Mouse (Mus musculus): Measurements from ENCODE around the gene Evc.

Evc gene

DNA sequence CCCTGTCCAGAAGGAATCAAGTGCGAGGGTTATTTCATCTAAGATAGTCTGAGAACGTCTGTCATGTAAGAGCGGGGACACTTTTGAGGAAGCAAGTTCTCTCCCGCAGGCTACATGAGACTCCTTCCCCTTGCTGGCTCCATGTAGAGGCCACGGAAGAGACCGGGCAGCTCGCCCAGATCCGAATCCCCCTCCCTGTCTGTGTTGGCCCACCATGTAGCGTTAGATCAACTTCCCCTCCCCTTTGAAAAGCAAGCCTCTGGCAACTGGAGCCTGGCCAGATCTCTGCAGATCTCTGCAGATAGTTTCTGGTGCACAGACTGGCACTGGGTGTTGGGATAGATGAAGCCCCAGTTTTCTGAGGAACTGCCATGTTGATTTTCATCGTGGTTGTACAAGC lies 40.0 kb downstream of the Evc start:
- no peak for DNase-seq

DNA sequence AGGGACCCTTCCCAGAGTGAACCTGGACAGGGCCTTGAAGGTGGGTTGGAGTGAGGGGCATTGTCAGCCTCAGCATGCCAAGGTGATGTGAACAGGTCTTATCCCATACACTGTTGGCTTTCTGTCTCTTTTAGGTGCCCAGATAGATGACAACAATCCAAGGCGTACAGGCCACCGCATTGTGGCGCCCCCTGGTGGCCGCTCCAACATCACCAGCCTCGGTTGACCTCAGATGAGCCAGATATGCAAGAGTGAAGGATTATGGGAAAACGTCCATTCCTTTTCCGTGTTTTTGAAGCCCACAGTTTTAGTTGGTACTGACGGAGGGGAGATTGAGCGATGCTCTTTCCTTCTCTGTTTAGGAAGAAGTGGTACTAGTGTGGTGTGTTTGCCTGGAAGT lies 45.7 kb downstream of the Evc start:
- DNase-seq, result peak; percentile 13 to 19

DNA sequence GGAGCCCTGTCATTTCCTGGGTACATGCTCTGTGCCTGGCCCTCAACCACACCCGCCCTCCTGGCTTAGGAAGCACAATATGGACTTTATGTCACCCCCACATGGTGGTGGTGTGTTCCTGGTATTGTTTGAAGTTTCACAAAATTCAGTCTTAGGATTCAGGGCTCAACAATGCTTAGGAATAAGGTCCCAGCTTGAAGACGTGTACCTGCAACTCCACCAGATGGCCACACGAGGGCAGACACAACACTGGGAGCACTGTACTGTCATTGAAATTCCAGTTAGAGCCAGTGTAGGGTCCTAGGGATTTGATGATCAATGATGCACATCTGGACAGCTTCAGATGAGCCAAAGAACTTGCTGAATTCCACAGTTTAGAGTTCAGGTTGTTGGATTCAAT lies 47.5 kb downstream of the Evc start:
- DNase-seq, result peak; percentile 9 to 16

DNA sequence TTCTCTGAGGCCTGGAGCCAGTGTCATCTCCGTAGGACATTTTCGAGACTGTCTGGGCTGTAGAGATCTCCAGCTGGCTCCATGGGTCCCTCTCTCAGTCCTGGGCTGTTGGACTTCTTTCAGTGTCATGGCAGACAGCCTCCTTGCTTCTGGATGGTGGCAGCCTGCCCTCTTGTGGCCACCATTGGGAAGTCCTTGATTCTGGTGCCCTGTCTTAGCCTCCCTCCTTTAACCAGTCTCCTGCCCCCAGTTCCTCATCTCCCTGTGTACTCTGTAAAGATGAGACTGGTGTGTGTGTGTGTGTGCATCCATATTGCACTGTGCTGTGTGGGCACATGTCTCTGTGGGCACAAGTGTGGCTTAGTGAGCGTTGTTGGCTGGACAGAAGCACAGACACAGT lies 48.3 kb downstream of the Evc start:
- peak; percentile 20 to 32 for DNase-seq

DNA sequence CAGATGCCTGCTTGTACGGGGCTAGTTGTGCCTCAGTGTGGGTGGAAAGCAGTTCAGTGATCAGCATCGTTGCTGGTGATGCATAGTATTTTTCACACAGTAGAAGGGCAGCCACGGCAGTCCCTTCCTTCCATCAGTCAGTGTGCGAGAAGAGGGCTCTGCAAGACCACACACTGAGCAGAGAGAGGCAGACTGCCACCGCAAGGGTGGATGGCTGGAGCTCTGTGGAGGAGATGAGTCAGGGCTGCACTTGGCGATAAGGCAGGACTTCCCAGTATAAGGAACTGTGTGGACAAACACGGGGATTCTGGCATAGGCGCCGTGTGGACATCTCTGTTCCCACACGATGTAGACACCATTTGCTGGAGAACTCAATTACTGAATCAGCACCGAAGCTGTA lies 55.7 kb downstream of the Evc start:
- DNase-seq, result no peak

DNA sequence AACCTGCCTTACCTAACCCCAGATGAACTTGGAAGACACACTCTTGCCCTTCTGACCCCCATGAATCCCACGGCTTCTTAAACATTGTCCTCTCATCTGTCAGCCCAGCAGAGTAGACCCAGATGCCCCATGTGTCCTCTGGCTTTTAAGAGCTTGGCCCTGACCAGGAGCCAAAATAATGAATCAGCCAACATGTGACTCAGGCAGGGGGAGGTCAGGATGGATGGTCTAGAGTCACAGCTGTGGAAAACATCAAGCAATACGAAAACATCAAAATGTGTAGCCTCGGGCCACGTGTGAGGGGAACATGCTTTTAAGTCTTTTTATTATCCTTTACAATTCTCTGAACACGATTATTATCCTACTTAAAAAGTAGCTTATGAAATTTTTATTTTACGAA lies 72.9 kb downstream of the Evc start:
- DNase-seq, result no peak

DNA sequence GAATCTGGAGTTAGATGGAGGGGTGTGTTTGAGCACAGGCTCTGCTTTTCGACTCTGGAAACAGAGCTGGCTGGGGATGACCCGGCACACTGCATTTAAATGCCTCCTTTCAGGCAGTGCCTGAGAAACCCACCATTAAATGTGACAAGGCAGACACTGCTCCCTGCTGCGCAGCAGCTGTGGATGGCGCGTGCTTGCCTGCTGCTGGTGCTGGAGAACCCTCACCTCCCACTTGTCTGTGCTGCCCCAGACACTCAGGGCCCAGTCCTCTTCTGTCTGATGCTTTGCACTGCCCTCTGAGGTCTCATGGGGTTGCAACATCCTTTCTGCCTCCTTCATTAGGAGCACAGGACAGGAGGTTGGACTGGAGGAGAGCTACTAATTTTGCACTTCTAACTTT lies 75.0 kb downstream of the Evc start:
- DNase-seq, result no peak

DNA sequence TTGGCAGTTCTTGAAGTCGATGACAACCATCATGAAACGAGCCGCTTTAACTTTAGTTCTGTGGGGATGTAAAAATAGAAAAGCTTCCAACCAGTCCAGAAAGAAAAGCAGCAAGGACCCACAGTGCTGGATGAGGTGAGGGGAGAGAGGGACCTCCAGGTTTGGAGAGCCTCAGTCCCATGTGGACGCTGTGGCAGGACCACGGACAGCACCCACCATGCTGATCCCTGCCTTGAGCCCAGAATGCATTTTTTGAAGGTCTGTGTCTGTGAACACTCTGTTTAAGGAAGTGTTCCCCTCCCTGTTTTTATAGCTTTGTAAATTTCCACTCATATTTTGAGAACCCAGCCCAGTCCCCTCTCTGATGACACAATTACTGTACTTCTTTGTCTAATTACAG lies 79.5 kb downstream of the Evc start:
- no peak for DNase-seq

DNA sequence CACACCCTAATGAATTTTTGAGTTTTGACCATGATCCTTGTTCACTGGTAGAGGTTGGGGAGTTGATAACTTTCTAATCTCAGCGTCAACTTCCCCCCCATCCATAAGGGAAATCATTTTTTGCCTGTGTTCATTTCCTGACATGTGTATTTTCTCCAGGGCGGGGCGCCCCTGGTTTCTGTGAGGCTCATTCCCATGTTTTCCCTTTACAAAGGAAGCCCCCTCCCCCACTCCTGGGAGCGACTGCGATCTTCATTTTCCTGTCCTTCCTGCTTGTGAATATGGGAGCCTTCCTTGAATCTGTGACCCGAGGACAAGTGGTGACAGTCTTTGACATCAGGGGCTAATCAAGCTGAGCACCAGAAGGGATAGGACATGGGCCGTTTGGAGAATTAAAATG lies 79.9 kb downstream of the Evc start:
- no peak for DNase-seq

DNA sequence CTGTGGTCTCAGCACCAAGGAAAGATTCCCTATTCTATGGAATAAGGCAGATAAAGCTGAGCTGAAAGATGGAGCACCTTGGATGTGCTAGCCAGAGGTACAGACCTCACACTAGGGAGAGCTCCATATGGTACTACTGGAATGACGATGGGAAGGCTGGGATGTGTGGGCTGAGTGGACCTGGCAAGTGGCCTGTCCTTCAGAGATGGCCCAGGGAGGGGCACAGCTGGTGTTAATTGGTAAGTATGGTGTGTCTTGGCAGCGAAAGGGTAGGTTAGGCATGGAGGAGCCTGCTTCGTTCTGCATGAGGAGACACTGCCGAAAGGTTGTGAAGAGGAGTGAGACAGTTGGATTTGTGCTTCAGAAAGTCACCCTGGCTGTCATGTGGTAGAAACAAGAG lies 82.2 kb downstream of the Evc start:
- no peak for DNase-seq

DNA sequence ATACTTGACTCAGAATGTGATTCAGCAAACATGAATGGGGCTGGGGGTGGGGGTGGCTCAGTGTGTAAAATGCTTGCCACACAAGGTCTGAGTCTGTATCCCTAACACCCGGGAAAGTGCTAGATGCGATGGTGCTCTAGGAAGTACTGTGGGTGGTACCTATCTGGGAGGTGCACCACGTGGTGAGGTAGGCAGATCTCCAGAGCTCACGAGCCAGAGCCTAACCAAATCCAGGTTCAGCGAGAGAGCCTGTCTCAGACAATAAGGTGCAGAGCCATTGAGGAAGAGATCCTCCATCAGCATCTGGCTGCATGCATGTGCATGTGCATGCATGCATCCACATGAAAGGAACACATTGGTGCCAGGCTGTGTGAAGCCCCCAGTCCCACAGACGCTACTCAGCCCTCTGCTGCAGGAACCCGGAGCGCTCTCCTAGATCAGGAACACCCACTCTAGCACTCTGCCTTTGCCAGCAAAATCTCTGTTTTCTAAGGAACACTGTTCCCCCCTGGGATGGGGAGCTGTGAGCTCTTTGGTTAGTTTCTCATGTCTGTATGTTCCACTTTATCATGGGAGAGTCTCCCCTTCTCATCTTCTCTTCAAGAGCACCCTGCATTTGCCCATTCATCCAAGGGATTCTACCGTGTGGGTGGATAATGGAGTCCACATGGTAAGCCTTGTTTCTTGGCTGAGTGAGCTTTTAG lies 84.4 kb downstream of the Evc start:
- DNase-seq, result no peak

DNA sequence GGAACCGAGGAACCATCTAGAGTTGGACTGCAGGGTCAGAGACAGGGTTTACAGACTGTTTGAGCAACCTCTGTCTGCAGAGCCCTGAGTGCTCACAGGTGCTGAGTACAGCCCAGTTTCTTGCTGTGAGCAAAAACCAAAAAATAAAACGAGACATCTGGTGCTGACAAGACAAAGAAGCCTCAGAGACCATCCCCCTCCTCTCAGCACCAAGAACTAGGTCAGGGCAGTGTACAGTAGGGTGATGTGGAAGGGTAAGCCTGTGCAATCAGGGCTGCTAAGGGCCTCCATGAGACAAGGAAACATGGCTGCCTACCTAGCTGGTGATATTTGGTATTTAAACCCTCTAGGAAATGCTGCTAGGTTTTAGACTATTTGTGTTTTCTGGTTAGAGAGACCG lies 85.1 kb downstream of the Evc start:
- no peak for DNase-seq

DNA sequence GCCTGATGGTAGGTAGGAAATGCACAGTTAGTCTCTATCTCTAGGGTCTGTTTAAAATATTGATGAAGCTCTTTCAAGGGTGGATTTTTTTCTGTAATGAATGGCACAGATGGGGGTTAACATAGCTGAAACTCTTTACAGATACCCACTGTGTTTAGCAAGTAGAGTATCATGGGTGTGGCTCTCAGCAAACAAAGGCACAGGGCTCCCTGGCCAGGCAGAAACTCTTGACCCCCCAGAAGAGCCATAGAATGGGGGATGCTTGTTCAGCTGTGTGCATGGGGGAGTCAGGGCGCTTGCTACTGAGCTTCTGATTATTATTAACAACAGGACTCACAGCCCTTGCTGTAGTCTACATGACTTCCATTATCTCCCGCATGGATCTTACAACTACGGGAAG lies 87.8 kb downstream of the Evc start:
- no peak for DNase-seq

DNA sequence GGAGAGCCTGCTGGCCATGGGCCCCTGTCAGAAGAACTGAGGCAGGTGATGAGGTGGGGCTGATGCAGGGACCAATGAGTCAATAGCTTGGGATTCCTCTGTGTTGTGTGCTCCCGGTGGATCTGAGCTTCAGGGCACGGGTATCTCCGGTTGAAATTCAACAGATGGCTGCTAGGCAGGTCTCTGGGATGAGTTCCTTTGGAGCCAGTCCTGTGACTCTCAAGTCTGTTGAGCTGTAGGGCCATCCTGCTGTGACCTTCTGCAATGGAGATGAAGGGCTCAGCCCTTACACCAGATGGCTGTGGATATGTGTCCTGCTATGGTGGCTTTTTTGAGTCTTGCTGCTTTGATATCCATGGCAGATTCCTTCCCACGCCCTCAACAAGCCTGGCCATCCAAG lies 89.2 kb downstream of the Evc start:
- DNase-seq, result no peak

DNA sequence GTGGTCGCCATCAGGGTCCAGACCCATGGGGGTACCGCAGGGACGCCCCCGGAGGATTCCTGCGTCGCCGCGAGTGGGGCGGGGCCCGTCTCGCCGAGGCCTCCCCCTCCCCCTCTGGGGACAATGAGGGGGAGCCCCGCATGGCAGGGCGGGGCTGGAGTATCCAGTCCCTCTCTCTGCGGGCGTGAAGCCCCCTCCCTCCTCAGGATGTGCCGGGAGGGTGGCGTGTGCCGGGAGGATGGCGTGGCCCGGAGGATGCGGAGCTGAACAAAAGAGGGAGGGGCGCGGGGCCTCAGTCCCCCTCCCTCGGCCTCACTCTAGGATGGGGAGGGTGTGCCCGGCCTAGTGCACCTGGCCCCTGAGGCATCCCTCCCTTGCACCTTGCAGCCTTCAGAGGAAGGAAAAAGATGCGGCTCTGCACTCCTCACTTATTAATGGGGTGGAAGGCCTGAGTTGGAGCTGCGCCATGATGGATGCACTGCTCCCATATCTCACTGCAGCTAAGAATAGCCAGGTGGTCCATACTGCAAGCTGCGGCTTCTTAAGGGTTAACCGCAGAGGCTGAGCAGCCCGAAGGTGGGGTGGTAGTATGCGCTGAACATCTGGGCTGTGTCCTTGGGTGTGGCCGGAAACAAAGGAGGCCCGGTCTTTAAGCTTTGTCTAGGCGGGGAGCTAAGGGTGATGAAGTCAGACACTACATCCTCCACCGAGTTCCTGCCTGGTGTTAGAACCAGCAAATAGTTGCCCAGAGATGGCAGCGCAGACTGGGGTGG lies 90.4 kb downstream of the Evc start:
- DNase-seq, result no peak

DNA sequence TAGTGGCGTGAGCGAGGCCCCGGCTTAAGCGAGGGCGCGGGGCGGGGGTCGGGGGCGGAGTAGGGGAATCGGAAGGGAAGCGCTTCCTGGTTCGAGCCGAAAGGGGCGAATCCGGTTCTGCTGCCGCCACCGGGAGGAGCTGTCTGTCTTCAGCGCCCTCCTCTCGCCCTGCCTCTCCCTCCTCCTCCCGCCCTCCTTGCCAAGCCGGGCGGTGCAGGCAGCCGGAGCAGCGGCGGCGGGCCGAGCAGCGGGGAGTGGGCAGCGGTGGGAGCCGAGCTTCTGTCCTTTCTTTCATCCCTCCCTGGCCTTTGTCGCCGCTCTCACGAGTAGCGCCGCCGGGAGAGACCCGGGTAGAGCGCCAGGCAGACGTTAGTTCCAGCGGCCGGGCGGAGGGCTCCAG lies 91.0 kb downstream of the Evc start:
- DNase-seq, result no peak

DNA sequence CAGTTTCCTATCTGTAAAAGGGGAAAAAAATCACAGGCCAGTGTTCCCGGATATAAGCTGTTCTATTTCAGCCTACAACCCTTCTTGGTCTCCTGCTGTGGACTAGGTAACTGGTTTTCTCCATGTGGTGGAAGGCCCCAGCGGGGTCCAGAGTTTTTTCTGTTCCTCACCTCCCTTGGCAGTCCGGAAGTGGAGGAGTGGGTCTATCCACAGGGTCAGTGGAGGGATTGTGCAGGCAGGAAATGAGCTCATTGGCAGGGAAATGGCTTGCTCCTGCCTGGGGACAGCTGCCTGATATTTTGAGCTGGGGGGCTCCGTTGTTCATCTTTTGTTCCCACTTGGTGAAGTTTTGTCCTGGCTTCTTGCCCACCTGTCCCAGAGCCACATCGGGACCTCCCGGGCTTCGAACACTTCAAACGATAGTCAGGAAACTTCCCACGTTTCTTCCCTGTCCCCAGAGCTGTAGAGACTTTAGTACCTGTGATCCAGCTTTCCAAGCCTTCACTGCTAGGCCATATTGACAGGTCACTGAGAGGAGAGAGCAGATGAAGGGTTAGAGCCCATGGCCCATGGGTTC lies 91.9 kb downstream of the Evc start:
- DNase-seq, result no peak

DNA sequence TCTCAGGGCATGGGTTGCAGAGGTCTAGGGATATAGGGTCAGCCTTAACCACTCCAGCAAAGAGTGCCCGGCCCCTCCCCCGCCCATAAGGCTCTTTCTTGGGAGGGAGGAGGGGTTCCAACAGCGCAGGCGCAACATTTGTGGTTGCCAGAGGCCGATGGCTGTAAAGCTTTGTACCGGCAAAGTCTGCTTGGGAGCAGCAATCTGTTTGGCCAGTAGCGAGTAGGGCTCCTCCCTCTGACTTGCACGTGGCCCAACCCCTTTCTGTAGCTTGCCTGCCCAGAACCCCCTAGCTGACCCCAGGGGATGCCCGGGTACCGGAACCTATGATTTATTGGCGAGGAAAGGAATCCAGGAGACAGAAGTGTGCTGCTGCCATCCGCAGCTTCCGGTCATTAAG lies 92.5 kb downstream of the Evc start:
- no peak for DNase-seq

DNA sequence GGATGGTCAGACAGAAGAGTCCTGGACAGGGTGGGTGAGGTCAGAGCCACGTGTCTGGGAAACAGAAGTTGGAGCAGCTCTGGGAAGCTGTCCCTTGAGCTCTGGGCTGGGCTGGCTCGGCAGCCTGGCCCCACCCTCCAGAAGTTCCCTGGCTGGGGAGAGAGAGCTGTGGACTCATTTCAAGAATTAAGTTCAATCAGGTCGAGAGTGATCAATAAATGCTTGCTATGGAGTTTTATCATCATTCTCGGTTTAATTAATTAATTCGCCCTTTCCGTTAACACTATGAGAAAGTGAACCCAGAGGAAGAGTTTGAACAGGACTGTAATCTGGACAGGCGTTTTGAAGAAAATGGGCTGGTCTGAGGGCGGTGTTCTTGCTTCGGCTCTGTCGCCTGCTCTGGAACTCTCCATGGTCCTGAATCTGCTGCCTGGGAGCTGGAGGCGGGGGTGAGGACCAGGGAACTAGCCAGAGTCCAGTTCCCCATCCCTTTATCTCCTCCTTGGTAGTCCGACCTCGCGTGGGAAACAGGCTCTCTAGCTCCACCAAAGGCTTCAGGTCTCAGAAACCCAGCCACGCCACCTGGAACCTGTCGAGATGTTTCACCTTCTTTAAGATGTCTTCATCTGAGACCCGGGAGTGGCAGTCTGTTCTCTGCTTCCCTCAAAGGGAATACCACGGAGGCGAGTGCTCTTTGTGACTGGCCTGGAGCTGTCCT lies 93.4 kb downstream of the Evc start:
- DNase-seq, result peak; percentile 38 to 39

DNA sequence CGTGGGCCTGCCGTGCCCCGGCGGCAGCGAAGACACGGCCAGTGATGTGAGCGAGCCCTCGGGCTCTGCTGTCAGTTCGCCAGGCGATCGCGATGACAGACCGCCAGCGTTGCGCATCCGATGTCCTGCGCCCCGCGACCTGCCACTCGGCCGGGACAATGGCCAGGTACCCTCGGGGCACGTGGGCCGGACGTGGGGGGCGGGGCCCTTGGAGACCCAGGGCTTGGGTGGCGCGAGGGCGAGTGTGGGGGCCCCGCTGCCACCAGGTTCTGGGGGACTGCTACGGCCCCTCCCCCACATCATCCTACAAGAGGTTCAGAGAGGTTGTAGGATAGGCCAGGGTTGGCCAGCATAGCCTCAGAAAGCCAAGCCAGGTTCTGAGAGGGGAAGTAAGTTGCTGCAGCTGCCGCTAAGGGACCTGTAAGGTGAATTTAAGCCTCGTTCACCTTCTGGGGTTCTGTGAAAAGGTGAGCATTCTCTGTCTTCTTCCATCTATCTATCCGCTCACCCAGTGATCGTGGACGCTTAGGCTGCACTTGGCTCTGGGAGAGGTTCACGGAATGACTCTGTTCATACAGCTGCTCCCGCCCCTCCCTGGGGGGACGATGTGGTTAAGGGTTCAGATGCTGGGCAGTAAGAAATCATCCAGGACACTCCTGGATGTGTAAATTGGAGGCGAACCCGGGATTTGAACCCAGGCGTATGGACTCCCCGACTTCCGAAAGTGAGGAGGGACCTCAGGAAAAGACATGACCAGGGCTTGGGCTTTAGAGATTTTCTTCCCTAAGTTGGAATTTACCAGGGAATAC lies 94.1 kb downstream of the Evc start:
- DNase-seq, result no peak

DNA sequence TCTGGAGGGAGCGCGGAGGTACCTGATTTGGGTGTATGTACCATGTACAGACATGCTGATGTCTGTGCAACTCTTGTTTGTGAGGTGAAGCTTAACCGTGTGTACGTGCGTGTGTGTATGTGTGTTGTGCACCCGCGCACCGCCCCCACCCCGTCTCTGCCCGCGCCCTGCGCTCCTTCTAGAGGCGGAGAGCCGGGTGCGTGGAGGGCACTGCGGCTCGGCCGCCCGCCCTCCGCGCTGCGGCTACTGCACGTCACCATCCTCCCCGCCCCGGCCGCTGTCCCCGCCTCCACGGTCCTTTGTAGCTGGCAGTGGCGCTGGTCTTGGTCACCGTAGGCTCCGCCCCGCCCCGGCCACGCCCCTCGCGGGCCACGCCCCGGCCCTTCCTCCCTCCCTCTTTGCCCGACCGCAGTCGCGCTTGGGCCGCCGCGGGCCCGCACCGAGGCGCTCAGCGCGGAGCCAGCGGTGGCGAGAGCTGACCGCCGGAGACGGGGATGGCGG lies 95.0 kb downstream of the Evc start, which contains the start of gene Crmp1:
Gene Crmp1 (plus strand): TSS at position 290 of the 501 bp plus-strand sequence.
- no peak for DNase-seq

DNA sequence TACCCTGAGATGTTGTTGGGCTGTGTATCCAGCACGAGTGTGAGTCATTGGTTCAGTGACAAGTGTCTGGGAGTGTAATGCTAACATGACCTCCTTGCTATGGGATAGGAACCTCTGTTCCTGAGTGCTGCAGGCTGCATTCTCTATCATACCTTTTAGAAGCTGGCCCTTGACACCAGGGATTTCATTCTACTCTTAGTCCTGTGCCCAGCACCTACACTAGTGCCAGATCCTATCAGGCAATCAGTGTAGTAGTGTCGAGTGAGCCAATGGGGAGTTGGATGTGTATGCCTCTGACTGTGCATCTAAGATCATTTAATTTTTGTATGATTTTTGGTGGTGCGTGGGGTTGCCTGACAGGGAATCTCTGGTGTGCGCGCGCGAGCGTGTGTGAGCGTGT lies 95.5 kb downstream of the Evc start:
- no peak for DNase-seq

DNA sequence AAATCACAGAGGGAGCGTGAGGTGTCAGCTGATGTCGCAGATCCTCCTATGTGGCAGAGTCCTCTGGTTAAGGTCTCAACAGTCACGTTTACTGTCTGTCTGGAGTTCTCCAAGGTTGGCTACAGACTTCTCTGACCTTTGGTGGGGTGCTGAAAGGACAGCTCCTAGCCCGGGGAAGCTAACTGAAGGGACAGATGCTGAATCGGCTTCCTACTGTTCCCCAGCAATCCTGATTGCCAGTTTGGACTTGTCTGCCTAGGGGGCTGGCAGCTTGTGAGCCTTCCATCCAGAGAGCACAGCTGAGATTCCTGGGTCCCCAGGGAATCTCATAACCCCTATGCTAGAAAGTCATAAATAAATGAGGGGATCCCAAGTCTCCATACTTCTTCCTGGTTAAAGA lies 96.1 kb downstream of the Evc start:
- DNase-seq, result no peak

Measured in B cell, adult 2 months (primary cell).